Mouse (Mus musculus) liver, embryonic 16.5 days (tissue): Measurements from ENCODE around the gene Anxa7. TPM values are rescaled to one million over a fixed set of nuclear protein-coding genes. Genes with fewer than 3 reads are reported as not detected.

Source experiments
- ATAC-seq: fragments of 200-750 bp; cut with Nextera tagmentation; 2 replicates; pipeline ENCODE4 v1.8.0; 2017; ENCODE audit warnings: low read depth, mild to moderate bottlenecking, moderate number of reproducible peaks, moderate library complexity
- H3K27ac ChIP-seq: fragments of 300-500 bp; sonication (generic); 2 replicates; pipeline ENCODE4 v1.5.1; 2014; ENCODE audit warnings: mild to moderate bottlenecking, low read length
- H3K27me3 ChIP-seq: fragments of 300-500 bp; sonication (generic); 2 replicates; pipeline ENCODE4 v1.6.1; 2014; ENCODE audit warnings: low read depth, low read length, mixed read lengths; ENCODE audit not compliant: control insufficient read depth, insufficient read depth
- H3K36me3 ChIP-seq: fragments of 300-500 bp; sonication (generic); 2 replicates; pipeline ENCODE4 v1.6.1; 2014; ENCODE audit warnings: mild to moderate bottlenecking; ENCODE audit not compliant: control insufficient read depth, insufficient read depth
- H3K4me1 ChIP-seq: fragments of 300-500 bp; sonication (generic); 2 replicates; pipeline ENCODE4 v1.6.1; 2014; ENCODE audit warnings: low read depth, low read length, mixed read lengths; ENCODE audit not compliant: control insufficient read depth
- H3K4me2 ChIP-seq: fragments of 300-500 bp; sonication (generic); 2 replicates; pipeline ENCODE4 v1.6.1; 2014; ENCODE audit warnings: low read depth, low read length, mixed read lengths
- H3K4me3 ChIP-seq: fragments of 300-500 bp; sonication (generic); 2 replicates; pipeline ENCODE4 v1.5.1; 2014; ENCODE audit warnings: low read depth, mild to moderate bottlenecking, low read length
- H3K9ac ChIP-seq: fragments of 300-500 bp; sonication (generic); 2 replicates; pipeline ENCODE4 v1.6.1; 2014; ENCODE audit warnings: low read depth, low read length
- H3K9me3 ChIP-seq: fragments of 300-500 bp; sonication (generic); replicated peaks from 2 replicates; pipeline ENCODE4 v1.6.1; 2016; ENCODE audit warnings: low read length; ENCODE audit not compliant: control insufficient read depth
- WGBS: fragments of 180-500 bp; shearing (Covaris S2); extraction: QIAGEN DNeasy Blood & Tissue Kit; methylation state at CpG from one replicate; pipeline ENCODE4 v1.1.7; 2014; ENCODE audit not compliant: insufficient replicate concordance; 5-methylcytosine and 5-hydroxymethylcytosine counted together
- polyA plus RNA-seq: library from polyadenylated mRNA; unstranded; fragments of >200 nt; fragmentation: Nextera tagmentation; extraction: Ambion mirVana; gene quantifications from 2 replicates; pipeline ENCODE4 v1.2.1, GENCODE M21; 2015

Anxa7 gene
- polyA plus RNA-seq, 1 experiment from 2014 or later, result 40.3 TPM

GRCm38 (mm10) chr14:20423046-20423445, 56.9 kb downstream of the Anxa7 start:
- ATAC-seq, result no peak
- Histone ChIP-seq H3K27ac (no peak overlapping the region), H3K4me2 (no peak overlapping the region), H3K9me3 (no peaks in the 10 kb centered on the region), H3K27me3 (no peaks in the 10 kb centered on the region), H3K4me3 (no peak overlapping the region), H3K36me3 (no peaks in the 10 kb centered on the region), H3K9ac (no peak overlapping the region), H3K4me1 (no peaks in the 10 kb centered on the region)
- 73% methylated on average over 6 of the region's 6 CpGs for WGBS

- 44% methylated on average over 7 of the region's 7 CpGs for WGBS
- Histone ChIP-seq H3K9me3 (no peaks in the 10 kb centered on the region), H3K9ac (no peak overlapping the region), H3K4me1 (no peaks in the 10 kb centered on the region), H3K27me3 (no peaks in the 10 kb centered on the region), H3K36me3 (no peaks in the 10 kb centered on the region), H3K4me2 (no peak overlapping the region), H3K4me3 (no peak overlapping the region), H3K27ac (no peak overlapping the region)
- ATAC-seq, result no peak
Observed at GRCm38 (mm10) chr14:20422257-20422656, 57.7 kb downstream of the Anxa7 start.

Other genes starting within 250 kb of the Anxa7 start
- 10.6 and 11.3 TPM in 2 replicates for gene Kcnk16, start 210.9 kb downstream of the Anxa7 start, polyA plus RNA-seq
- 5.0 and 5.1 TPM in 2 replicates for gene Nudt13, start 185.4 kb downstream of the Anxa7 start, polyA plus RNA-seq
- gene Ecd, start 132.0 kb downstream of the Anxa7 start, polyA plus RNA-seq, result 24.5 and 24.8 TPM in 2 replicates
- gene Fam149b, start 132.0 kb downstream of the Anxa7 start, polyA plus RNA-seq, result 7.1 and 8.8 TPM in 2 replicates
- gene Dnajc9, start 91.2 kb downstream of the Anxa7 start, polyA plus RNA-seq, result 94.0 and 103 TPM in 2 replicates
- 40.4 and 47.2 TPM in 2 replicates for gene Mrps16, start 86.5 kb downstream of the Anxa7 start, polyA plus RNA-seq
- gene Cfap70, start 27.9 kb downstream of the Anxa7 start, polyA plus RNA-seq, result 0.09 TPM in 1 of 2 replicates, not detected in the other
- gene Mss51, start 16.8 kb upstream of the Anxa7 start, polyA plus RNA-seq, result 0.42 and 0.55 TPM in 2 replicates
- 10.9 and 13.3 TPM in 2 replicates for gene Ppp3cb, start 66.4 kb upstream of the Anxa7 start, polyA plus RNA-seq
- gene Usp54, start 160.9 kb upstream of the Anxa7 start, polyA plus RNA-seq, result 0.89 and 1.0 TPM in 2 replicates
- 2.0 and 5.6 TPM in 2 replicates for gene Myoz1, start 176.4 kb upstream of the Anxa7 start, polyA plus RNA-seq
- 0.43 and 1.1 TPM in 2 replicates for gene Synpo2l, start 188.2 kb upstream of the Anxa7 start, polyA plus RNA-seq
- 36.5 and 46.0 TPM in 2 replicates for gene Sec24c, start 194.2 kb upstream of the Anxa7 start, polyA plus RNA-seq
- 5.0 and 5.4 TPM in 2 replicates for gene Fut11, start 214.8 kb upstream of the Anxa7 start, polyA plus RNA-seq
- gene Chchd1, start 222.9 kb upstream of the Anxa7 start, polyA plus RNA-seq, result 80.3 and 86.5 TPM in 2 replicates
- gene Zswim8, start 227.4 kb upstream of the Anxa7 start, polyA plus RNA-seq, result 6.1 and 6.3 TPM in 2 replicates